9 mouse cellular contexts compared by ENCODE assay signal in genomic region chr5:119712679-119713246, GRCm38 (mm10). TPM values are rescaled to one million over a fixed set of nuclear protein-coding genes. Genes with fewer than 3 reads are reported as not detected.
DNase-seq lines count a peak whose midpoint lies in the region; ATAC-seq lines count a peak whose summit lies in the region.
"Had no signal": no experiment of that assay in that cellular context is flagged by ENCODE, and none has a peak within 500 bp of the region (broad histone marks: within the 10 kb centered on the region; RNA-seq: fewer than 3 reads in every experiment).

No protein-coding gene starts in this region.

- no peaks in the 10 kb centered on the region for H3K4me1 ChIP-seq in hindbrain, embryonic 13.5 days (replicated peaks)

- WGBS in hindbrain, embryonic 13.5 days: 12% methylated on average over 22 of the region's 22 CpGs

- no peak for ATAC-seq in hindbrain, embryonic 13.5 days (ENCODE audit: low FRiP score)

- DNase-seq in MN1 (ENCODE audit: low spot score): peak; percentile 77
- peak; percentile 60 to 77 for DNase-seq in cerebellum, adult 18-20 months
- peak; percentile 19 to 69 for DNase-seq in frontal cortex, postnatal 10 days (ENCODE audit: low spot score in 2 of 2)
- peak; percentile 24 for DNase-seq in left cerebral cortex, adult 11 months (ENCODE audit: low spot score)
- DNase-seq in lung, postnatal 36 days: peak; percentile 86
- DNase-seq in right cerebral cortex, adult 2 months (ENCODE audit: low spot score in 2 of 2): peak; percentile 73 to 74
- peak; percentile 75 for DNase-seq in urinary bladder, adult 2 months (ENCODE audit: low spot score)

- peaks cover 83% of the 10 kb centered on the region for H3K27me3 ChIP-seq in hindbrain, embryonic 13.5 days

- no peak overlapping the region for H3K9ac ChIP-seq in hindbrain, embryonic 13.5 days

- peak overlapping the region; percentile 33 for H3K4me2 ChIP-seq in hindbrain, embryonic 13.5 days

- no peak overlapping the region for H3K4me3 ChIP-seq in hindbrain, embryonic 13.5 days

- H3K36me3 ChIP-seq in hindbrain, embryonic 13.5 days: no peaks in the 10 kb centered on the region

- H3K27ac ChIP-seq in hindbrain, embryonic 13.5 days: no peak overlapping the region
- H3K27ac ChIP-seq: macrophage had no signal

- H3K9me3 ChIP-seq in hindbrain, embryonic 13.5 days: no peaks in the 10 kb centered on the region

RNA-seq across cellular contexts. Expression of gene Tbx3, which starts 42.3 kb away (rescaled TPM):
- 5.3 and 6.0 TPM in 2 replicates for polyA plus RNA-seq in hindbrain, embryonic 13.5 days (2015; fragmentation: Nextera tagmentation; extraction: Ambion mirVana)
- 40.4 and 54.3 TPM in 2 replicates for polyA plus RNA-seq in urinary bladder, adult 2 months (2012; rRNA removed)
- polyA plus RNA-seq: macrophage had no signal

Comparison
In these comparisons a context has a peak if more than half of its experiments do, and no peak if none do; other contexts are left out.
1. DNase-seq: peak in every context shown above with its lines; median percentile 86 in lung, postnatal 36 days; 77 in MN1; 75 in urinary bladder, adult 2 months; 74 in right cerebral cortex, adult 2 months; 68 in cerebellum, adult 18-20 months; 44 in frontal cortex, postnatal 10 days; 24 in left cerebral cortex, adult 11 months.